Comparison of ENCODE assay signal across 18 mouse cellular contexts in genomic region chr1:161983451-161983850, GRCm38 (mm10). TPM values are rescaled to one million over a fixed set of nuclear protein-coding genes. Genes with fewer than 3 reads are reported as not detected.
A peak's percentile ranks its signal among the peaks of the same experiment; 100 is the strongest.
DNase-seq lines count a peak whose midpoint lies in the region; ATAC-seq lines count a peak whose summit lies in the region.
"Had no signal": no experiment of that assay in that cellular context is flagged by ENCODE, and none has a peak within 500 bp of the region (broad histone marks: within the 10 kb centered on the region; RNA-seq: fewer than 3 reads in every experiment).

No protein-coding gene starts in this region.

- peak; percentile 45; the same call in 1 of the 2 replicates for ATAC-seq in frontal cortex, adult (ENCODE audit: low TSS enrichment)
- ATAC-seq in kidney, embryonic 16.5 days (ENCODE audit: low FRiP score, low TSS enrichment): 0 out of 2 replicates have a peak, but pooled peaks have one; percentile 42
- ATAC-seq in limb, embryonic 15.5 days (ENCODE audit: insufficient number of reproducible peaks, low FRiP score, low TSS enrichment, low read depth): no peak
- ATAC-seq: forebrain, embryonic 16.5 days; midbrain, embryonic 16.5 days had no signal

- H3K27ac ChIP-seq in kidney, embryonic 16.5 days (ENCODE audit: low read length): peak overlapping the region; percentile 46; the same call in 1 of the 2 replicates
- peak overlapping the region; percentile 78 for H3K27ac ChIP-seq in limb, embryonic 15.5 days
- H3K27ac ChIP-seq: liver, embryonic 14.5 days had no signal

- no peak overlapping the region for H3K4me3 ChIP-seq in kidney, embryonic 16.5 days (ENCODE audit: low read length)
- H3K4me3 ChIP-seq in limb, embryonic 15.5 days: no peak overlapping the region

- intact Hi-C loops in gastrocnemius, postnatal 14 days (cut with DNase I; ENCODE audit: low total_unique reads): no loop called here

- H3K9me3 ChIP-seq in kidney, embryonic 16.5 days (ENCODE audit: low read length): no peaks in the 10 kb centered on the region
- H3K9me3 ChIP-seq in limb, embryonic 15.5 days: no peaks in the 10 kb centered on the region

- H3K4me1 ChIP-seq in kidney, embryonic 16.5 days (ENCODE audit: insufficient read depth, low read length): peaks cover 28% of the 10 kb centered on the region
- H3K4me1 ChIP-seq in limb, embryonic 15.5 days: peaks cover 34% of the 10 kb centered on the region

- no peak for DNase-seq in frontal cortex, adult 2 months (ENCODE audit: extremely low spot score in 1 of 2, low spot score in 1 of 2)
- DNase-seq in kidney, postnatal 36 days: no peak
- DNase-seq in gastrocnemius, postnatal 14 days: peak; percentile 37
- DNase-seq in spleen, postnatal 14 days (ENCODE audit: low spot score in 2 of 2): no peak
- no peak for DNase-seq in B cell, adult 2 months
- DNase-seq: layer of hippocampus, postnatal 36 days; lung, postnatal 4 days; thymus, postnatal 25 days had no signal

- WGBS in kidney, embryonic 16.5 days: 49% methylated on average over 6 of the region's 6 CpGs
- WGBS in limb, embryonic 15.5 days: 36% methylated on average over 6 of the region's 6 CpGs

- H3K9ac ChIP-seq in kidney, embryonic 16.5 days (replicated peaks; ENCODE audit: low read length): no peak overlapping the region
- H3K9ac ChIP-seq in limb, embryonic 15.5 days: no peak overlapping the region
- H3K9ac ChIP-seq: liver, embryonic 14.5 days had no signal

- H3K27me3 ChIP-seq in kidney, embryonic 16.5 days (ENCODE audit: insufficient read depth, low read length): no peaks in the 10 kb centered on the region
- no peaks in the 10 kb centered on the region for H3K27me3 ChIP-seq in limb, embryonic 15.5 days

- no peak overlapping the region for H3K4me2 ChIP-seq in kidney, embryonic 16.5 days (replicated peaks; ENCODE audit: low read depth, low read length)
- no peak overlapping the region for H3K4me2 ChIP-seq in limb, embryonic 15.5 days

- no peaks in the 10 kb centered on the region for H3K36me3 ChIP-seq in kidney, embryonic 16.5 days (ENCODE audit: insufficient read depth, low read length)
- H3K36me3 ChIP-seq in limb, embryonic 15.5 days: no peaks in the 10 kb centered on the region

RNA-seq across cellular contexts. Expression of gene 4930558K02Rik, which starts 4.0 kb away (rescaled TPM):
- 0.11 and 0.12 TPM in 2 replicates for polyA plus RNA-seq in frontal cortex, adult 2 months (2012; rRNA removed)
- not detected in 2 replicates for polyA plus RNA-seq in kidney, embryonic 16.5 days (2015; fragmentation: Nextera tagmentation; extraction: Ambion mirVana)
- not detected for total RNA-seq in gastrocnemius, postnatal 14 days (2021)
- not detected in 2 replicates for polyA plus RNA-seq in limb, embryonic 15.5 days (2015; fragmentation: Nextera tagmentation; extraction: Ambion mirVana)
- total RNA-seq: ES-E14; granulocyte monocyte progenitor cell, adult 5-6 weeks; layer of hippocampus, postnatal 36 days had no signal
- polyA plus RNA-seq: cerebellum, adult 2 months; forebrain, embryonic 16.5 days; liver, embryonic 14.5 days; stomach, embryonic 14.5 days had no signal

RNA-seq across cellular contexts. Expression of gene Pigc, which starts 14.5 kb away (rescaled TPM):
- 17.5 and 19.7 TPM in 2 replicates for polyA plus RNA-seq in frontal cortex, adult 2 months (2012; rRNA removed)
- 42.5 and 46.7 TPM in 2 replicates for polyA plus RNA-seq in kidney, embryonic 16.5 days (2015; fragmentation: Nextera tagmentation; extraction: Ambion mirVana)
- 10 to 100 TPM; 17.2 to 19.4 TPM for total RNA-seq in gastrocnemius, postnatal 14 days (2021)
- polyA plus RNA-seq in limb, embryonic 15.5 days (2015; fragmentation: Nextera tagmentation; extraction: Ambion mirVana): 48.2 and 51.4 TPM in 2 replicates
